Mouse (Mus musculus) MN1 (cell line): Measurements from ENCODE around the gene Nmur1.

Source experiments
- DNase-seq: peaks from one replicate; pipeline ENCODE4 v3.0.0-alpha.2; 2016; ENCODE audit warnings: low spot score

Gene Nmur1

DNA sequence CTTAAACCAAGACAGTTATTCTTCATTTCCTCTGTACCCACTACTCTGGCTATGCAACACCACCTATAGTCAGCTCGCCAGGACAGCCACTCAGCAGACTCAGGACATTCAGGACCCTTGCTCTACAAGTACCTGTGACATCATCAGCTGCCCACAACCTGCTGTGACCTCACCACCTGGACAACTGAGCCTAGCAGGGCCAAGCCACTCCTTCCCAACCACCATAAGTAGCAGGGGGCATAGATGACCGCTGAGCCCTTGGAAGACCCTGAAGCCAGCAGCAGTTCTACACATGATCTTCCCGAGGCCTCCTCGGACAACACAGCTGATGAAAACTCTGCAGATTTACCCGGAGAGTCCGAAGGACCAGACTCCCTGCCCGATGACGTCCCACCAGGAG lies at the start of gene Nmur1, which contains the start of gene Tex44:
TSS of gene Nmur1 (minus strand) at position 101 of the 400 bp plus-strand sequence.
TSS of gene Tex44 (plus strand) at position 202 of the 400 bp plus-strand sequence.
- no peak for DNase-seq

GRCm38 (mm10) chr1:86473109-86473760 lies 47.2 kb upstream of the Nmur1 start:
- no peak for DNase-seq

- peak; percentile 83 for DNase-seq
These were observed 46.3 kb upstream of the Nmur1 start for GRCm38 (mm10) chr1:86472197-86472952.

GRCm38 (mm10) chr1:86471504-86471961 lies 45.5 kb upstream of the Nmur1 start:
- DNase-seq: peak; percentile 59

DNA sequence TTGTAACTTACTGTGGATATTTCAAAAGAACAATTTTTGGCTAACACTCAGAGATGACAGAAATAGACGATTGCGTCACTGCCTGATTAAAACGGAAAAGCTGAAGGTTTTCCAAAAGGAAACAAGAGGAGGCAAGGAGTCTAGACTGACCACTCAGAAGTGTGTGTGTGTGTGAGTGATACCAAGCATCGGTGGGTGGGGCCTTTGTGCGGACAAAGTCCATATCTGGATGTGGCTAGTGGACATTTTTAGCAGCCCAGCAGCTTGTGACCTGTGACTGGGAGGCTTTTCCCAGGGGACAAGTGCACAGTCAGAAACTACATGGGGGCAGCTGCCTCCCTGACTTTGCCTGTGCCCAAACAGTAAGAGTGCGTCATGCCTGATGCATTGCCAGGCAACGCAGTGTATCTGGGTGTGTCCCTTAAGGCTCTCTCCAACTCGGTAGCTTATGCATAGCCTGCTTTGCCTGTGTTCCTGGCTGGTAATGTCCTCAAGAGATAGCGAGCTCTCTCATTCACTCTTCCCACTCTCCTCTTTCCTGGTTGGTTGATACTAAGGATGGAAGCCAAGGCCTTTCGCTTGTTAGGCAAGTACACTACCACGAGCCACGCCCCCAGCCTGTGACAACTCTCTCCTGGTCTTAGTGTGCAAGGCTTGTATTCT lies 44.6 kb upstream of the Nmur1 start:
- peak; percentile 91 for DNase-seq

GRCm38 (mm10) chr1:86469876-86470275 lies 43.8 kb upstream of the Nmur1 start:
- no peak for DNase-seq

DNA sequence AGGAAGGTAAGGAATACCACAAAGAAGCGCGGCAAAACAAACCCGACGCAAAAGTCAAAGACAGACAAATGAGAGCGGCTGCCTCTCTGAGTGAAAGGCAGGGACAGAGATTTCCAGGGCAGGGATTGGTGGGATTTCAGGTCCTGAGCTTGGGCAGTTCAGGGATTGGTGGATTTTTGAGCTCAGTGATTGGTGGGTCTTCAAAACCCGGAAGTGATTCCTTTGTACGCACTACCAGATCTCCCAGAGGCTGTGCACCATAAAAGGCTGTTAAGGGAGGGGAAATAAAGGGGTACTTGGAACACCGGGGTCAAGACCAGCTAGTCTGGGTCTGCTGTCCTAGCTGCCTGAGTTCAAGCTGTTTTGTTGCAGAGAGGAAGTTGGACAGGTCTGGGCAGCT lies 41.4 kb upstream of the Nmur1 start:
- no peak for DNase-seq

DNA sequence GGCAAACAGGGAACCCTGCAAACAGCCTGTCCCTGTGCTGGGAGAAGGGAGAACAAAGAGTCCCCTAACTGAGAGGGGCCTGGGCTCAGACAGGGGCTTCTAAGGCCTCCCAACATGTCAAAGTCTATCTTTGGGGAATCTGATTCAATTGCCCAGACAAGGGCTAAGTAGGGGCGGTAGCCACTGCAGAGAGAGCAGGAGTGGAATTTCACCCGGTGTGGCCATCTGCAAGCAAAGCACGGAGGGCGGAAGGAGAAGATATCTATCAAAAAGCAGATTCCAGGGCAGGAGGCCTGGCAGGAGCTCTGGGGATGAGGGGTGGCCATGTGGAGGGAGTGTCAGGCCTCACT lies 38.8 kb upstream of the Nmur1 start:
- peak; percentile 75 for DNase-seq

- no peak for DNase-seq
These were observed 38.3 kb upstream of the Nmur1 start for GRCm38 (mm10) chr1:86464223-86464874.

DNA sequence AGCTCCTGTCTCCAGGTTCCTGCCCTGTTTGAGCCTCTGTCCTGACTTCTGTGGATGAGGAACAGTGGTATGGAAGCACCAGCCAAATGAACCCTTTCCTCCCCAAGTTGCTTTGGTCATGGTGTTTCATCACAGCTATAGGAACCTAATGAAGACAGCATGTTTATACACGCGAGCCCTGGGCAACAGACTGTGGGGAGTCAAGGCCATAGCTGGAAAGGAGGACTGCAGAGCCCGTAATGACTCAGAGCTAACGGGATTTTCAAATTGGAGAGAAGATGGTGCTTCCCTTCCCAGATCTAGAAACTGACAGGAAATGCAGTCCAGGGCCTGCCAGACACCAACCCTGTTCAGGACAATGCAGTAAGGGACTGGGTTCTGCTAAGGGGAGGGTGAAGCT lies 33.3 kb upstream of the Nmur1 start:
- no peak for DNase-seq

- DNase-seq: no peak
These were observed 31.0 kb upstream of the Nmur1 start for GRCm38 (mm10) chr1:86456892-86457581.

GRCm38 (mm10) chr1:86452713-86453112 lies 26.7 kb upstream of the Nmur1 start:
- DNase-seq: no peak

DNA sequence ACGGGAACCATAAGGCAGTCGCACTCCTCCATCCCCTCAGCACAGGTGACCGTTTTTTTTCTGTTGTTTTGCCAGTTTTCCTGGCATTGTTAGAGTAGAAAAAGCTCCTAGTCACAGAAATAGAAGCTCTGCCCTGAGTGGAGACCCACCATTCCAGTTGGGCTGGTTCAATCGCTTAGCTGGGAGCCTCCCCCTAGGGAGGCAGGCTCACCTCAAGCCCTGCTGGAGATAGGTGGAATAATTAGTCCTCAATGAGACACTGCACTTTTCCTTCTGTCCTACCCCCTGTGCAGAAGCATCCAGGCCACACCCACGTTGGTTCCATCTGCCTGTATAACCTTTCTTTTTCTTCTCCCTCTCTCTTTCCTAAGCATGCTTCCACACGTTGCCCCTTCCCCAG lies 23.9 kb upstream of the Nmur1 start:
- no peak for DNase-seq

GRCm38 (mm10) chr1:86448272-86448671 lies 22.2 kb upstream of the Nmur1 start:
- DNase-seq: peak; percentile 48

DNA sequence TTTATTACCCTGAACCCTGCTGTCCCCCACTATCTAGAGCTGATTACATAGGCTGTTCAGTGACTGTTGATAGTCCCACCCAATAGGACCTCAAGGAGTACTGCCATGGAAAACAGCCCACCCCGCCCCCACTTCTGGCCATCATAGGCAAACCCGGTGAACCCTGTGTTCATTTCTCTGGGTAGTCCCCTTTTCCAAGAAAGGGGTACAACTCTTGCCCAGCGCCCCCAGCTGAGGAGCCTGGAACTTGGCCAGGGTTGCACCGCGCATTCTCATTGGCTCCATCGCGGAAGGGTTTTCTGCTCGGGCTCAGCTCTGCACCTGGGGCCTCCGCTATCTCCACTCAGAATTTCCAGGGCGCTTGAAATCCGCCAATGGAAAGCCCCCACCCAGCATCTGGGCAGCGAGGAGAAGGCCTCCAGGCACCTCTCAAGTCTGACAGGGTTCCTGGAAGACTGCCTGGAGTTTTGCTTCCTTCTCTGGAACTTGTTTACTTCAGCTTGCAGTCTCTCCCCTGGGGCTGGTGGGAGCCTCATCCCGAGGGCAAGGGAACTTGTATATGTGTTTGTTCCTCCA lies 21.7 kb upstream of the Nmur1 start:
- DNase-seq: peak; percentile 67

- DNase-seq: peak; percentile 18
These were observed 17.6 kb upstream of the Nmur1 start for GRCm38 (mm10) chr1:86443386-86444172.

- no peak for DNase-seq
These were observed 16.8 kb upstream of the Nmur1 start for GRCm38 (mm10) chr1:86442832-86443231.

DNA sequence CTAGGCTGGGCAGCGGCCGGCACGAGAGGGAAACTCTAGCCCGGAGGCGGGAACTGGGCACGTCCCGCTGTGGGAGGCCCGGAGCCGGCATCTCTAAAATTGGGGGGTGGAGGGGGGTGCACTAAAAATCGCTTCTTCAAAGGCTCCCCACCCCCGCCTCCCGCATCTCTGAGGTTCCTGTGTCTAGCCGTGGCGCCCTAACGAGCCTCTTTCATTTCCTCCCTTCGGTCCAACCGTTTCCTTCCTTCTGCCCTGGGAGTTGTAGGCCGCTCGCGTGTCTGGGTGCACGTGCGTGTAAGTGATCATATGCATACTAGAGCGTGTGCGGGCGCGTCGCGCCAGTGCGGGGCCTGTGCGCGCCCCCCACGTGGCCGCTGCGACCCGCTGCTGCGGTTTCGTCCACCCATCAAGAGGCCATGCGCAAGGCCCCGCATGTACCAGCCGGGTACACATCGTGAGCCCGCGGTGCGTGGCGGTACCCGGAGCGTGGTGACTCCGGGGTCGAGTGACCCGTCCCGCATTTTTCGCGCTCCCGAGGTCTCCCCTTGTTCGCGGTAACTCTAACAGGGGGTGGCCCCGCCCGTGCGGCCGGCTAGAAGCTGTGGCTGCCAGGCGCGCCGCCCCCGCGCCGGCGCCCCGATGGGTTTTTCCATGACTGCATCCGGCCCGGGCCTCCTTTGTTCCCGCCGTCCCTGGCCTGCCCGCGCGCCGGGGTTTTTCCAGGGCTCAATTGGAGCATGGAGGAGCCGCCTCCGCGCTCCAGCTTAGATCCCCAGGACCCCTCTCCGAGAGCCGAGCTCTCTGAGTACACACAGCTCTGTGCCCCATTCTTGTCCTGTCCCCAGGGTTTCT lies 16.2 kb upstream of the Nmur1 start:
- DNase-seq: peak; percentile 85

DNA sequence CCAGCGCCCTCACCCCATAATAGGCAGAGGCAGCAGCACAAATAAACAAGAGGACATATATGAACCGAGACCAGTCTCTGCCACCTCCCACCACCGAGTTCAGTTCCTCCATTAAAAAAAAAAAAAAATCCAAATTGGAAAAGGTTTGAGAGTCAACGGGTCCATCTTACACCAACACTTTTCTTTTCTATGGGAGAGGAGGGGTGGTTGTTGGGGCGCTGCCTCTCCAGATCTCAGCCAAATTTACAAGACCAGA lies 15.6 kb upstream of the Nmur1 start:
- no peak for DNase-seq
